10 mouse cellular contexts compared by ENCODE assay signal in genomic region chr1:138559213-138560101, GRCm38 (mm10).
A peak's percentile ranks its signal among the peaks of the same experiment; 100 is the strongest.
DNase-seq lines count a peak whose midpoint lies in the region; ATAC-seq lines count a peak whose summit lies in the region.
"Had no signal": no experiment of that assay in that cellular context is flagged by ENCODE, and none has a peak within 500 bp of the region (broad histone marks: within the 10 kb centered on the region; RNA-seq: fewer than 3 reads in every experiment).

No protein-coding gene starts in this region.

- H3K4me2 ChIP-seq in forebrain, embryonic 12.5 days, result no peak overlapping the region

- WGBS in forebrain, embryonic 12.5 days, result 43% methylated on average over 12 of the region's 12 CpGs
- 61% methylated on average over 12 of the region's 12 CpGs for WGBS in heart, embryonic 10.5 days

- no peak overlapping the region for H3K9ac ChIP-seq in forebrain, embryonic 12.5 days

- H3K9me3 ChIP-seq in forebrain, embryonic 12.5 days, result no peaks in the 10 kb centered on the region
- H3K9me3 ChIP-seq in heart, embryonic 10.5 days, result no peaks in the 10 kb centered on the region

- peak; percentile 11 to 38 for DNase-seq in spleen, adult 18-20 months
- no peak for DNase-seq in spleen, postnatal 10 days (ENCODE audit: low spot score in 2 of 2)
- DNase-seq in mesoderm, embryonic 11.5 days (ENCODE audit: low read depth, low spot score), result peak; percentile 47
- DNase-seq in retina, embryonic 14.5 days (ENCODE audit: low spot score), result peak; percentile 34
- DNase-seq in adrenal gland, postnatal 36 days, result no peak
- no peak for DNase-seq in cerebellum, postnatal 36 days
- no peak for DNase-seq in heart, embryonic 10.5 days (ENCODE audit: low spot score)
- DNase-seq: lung, postnatal 14 days; right cerebral cortex, adult 18-20 months had no signal

- ATAC-seq in forebrain, embryonic 12.5 days (ENCODE audit: low FRiP score), result peak; percentile 81

- peak overlapping the region; percentile 66; the same call in 1 of the 2 replicates for H3K27ac ChIP-seq in forebrain, embryonic 12.5 days
- H3K27ac ChIP-seq in heart, embryonic 10.5 days, result no peak overlapping the region

- no peak overlapping the region for H3K4me3 ChIP-seq in forebrain, embryonic 12.5 days (replicated peaks)
- no peak overlapping the region for H3K4me3 ChIP-seq in heart, embryonic 10.5 days

- H3K36me3 ChIP-seq in forebrain, embryonic 12.5 days (replicated peaks), result no peaks in the 10 kb centered on the region
- 0 out of 2 replicates have a peak, but pooled peaks cover 6% of the 10 kb centered on the region for H3K36me3 ChIP-seq in heart, embryonic 10.5 days

- H3K4me1 ChIP-seq in forebrain, embryonic 12.5 days, result peaks cover 7% of the 10 kb centered on the region
- H3K4me1 ChIP-seq in heart, embryonic 10.5 days, result no peaks in the 10 kb centered on the region

- no peaks in the 10 kb centered on the region for H3K27me3 ChIP-seq in forebrain, embryonic 12.5 days
- no peaks in the 10 kb centered on the region for H3K27me3 ChIP-seq in heart, embryonic 10.5 days (ENCODE audit: insufficient read depth, poor library complexity, severe bottlenecking)

Comparison
In these comparisons a context has a peak if more than half of its experiments do, and no peak if none do; other contexts are left out.
1. DNase-seq: peak in spleen, adult 18-20 months (2 of 2), mesoderm, embryonic 11.5 days (single experiment) and retina, embryonic 14.5 days (single experiment); none in spleen, postnatal 10 days (0 of 2), adrenal gland, postnatal 36 days (0 of 2), cerebellum, postnatal 36 days (0 of 2) and heart, embryonic 10.5 days (single experiment).